Mouse (Mus musculus) erythroblast, embryonic 14.5 days (primary cell): ENCODE results near the gene Col23a1. TPM values are rescaled to one million over a fixed set of nuclear protein-coding genes. Genes with fewer than 3 reads are reported as not detected.

Source experiments
- H3K27me3 ChIP-seq: 2 replicates; pipeline ENCODE4 v1.6.1; 2012; ENCODE audit warnings: inconsistent platforms; ENCODE audit not compliant: control insufficient read depth
- H3K36me3 ChIP-seq: 2 replicates; pipeline ENCODE4 v1.6.1; 2012; ENCODE audit warnings: mild to moderate bottlenecking, inconsistent platforms; ENCODE audit not compliant: control insufficient read depth
- H3K4me1 ChIP-seq: 2 replicates; pipeline ENCODE4 v1.6.1; 2012; ENCODE audit warnings: inconsistent platforms; ENCODE audit not compliant: control insufficient read depth
- H3K4me3 ChIP-seq: replicated peaks from 2 replicates; pipeline ENCODE3; 2012; ENCODE audit warnings: moderate library complexity, mild to moderate bottlenecking, inconsistent platforms
- H3K9me3 ChIP-seq: 2 replicates; pipeline ENCODE4 v1.6.1; 2012; ENCODE audit warnings: low read length, inconsistent platforms, mixed read lengths; ENCODE audit not compliant: control insufficient read depth
- GATA1 ChIP-seq: IDR thresholded peaks from 2 replicates; pipeline ENCODE4 v1.6.1; 2012; ENCODE audit warnings: low read length, inconsistent platforms, mixed read lengths
- TAL1 ChIP-seq: IDR thresholded peaks from 3 replicates; pipeline ENCODE4 v1.6.1; 2012; ENCODE audit warnings: low read length, inconsistent platforms, mixed read lengths
- polyA plus RNA-seq: library from polyadenylated mRNA; stranded (reverse); fragments of >175 nt; gene quantifications from 2 replicates; pipeline ENCODE4 v1.2.3, GENCODE M21; 2012

The Col23a1 gene
- polyA plus RNA-seq, 1 experiment = not detected

DNA sequence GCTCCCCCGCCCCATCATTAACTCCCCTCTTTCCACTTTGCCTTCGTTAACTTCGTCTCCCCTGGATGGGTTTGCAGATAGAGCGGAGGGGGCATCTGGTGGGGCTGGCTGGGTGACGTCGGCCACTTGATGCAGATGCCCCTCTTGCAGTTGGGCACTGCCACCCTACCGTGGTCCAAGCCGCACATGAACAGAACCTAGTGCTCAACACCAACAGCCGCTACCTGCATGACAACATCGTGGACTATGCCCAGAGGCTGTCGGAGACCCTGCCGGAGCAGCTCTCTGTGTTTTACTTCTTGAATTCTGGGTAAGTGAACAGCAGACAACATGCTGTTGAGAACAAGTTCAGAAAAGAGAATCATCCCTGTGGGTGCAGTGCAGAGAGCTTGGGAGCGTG lies 296.7 kb downstream of the Col23a1 start:
- no peak for TF ChIP-seq GATA1
- no peak for TF ChIP-seq TAL1
- Histone ChIP-seq H3K9me3 (no peaks in the 10 kb centered on the region), H3K27me3 (no peaks in the 10 kb centered on the region), H3K4me3 (peak overlapping the region; percentile 3), H3K4me1 (peaks cover 49% of the 10 kb centered on the region), H3K36me3 (peaks cover 59% of the 10 kb centered on the region)

- H3K9me3 ChIP-seq = no peaks in the 10 kb centered on the region
- H3K4me3 ChIP-seq = no peak overlapping the region
- peaks cover 66% of the 10 kb centered on the region for H3K36me3 ChIP-seq
- no peaks in the 10 kb centered on the region for H3K27me3 ChIP-seq
- peaks cover 49% of the 10 kb centered on the region for H3K4me1 ChIP-seq
- no peak for TF ChIP-seq TAL1
- no peak for TF ChIP-seq GATA1
Observed at GRCm38 (mm10) chr11:51587059-51587458, 297.3 kb downstream of the Col23a1 start.

- TF ChIP-seq TAL1 (no peak), GATA1 (no peak)
- Histone ChIP-seq H3K36me3 (peaks cover 83% of the 10 kb centered on the region), H3K4me3 (no peak overlapping the region), H3K27me3 (no peaks in the 10 kb centered on the region), H3K9me3 (no peaks in the 10 kb centered on the region), H3K4me1 (peaks cover 37% of the 10 kb centered on the region)
Observed at GRCm38 (mm10) chr11:51588833-51589232, 299.1 kb downstream of the Col23a1 start.

DNA sequence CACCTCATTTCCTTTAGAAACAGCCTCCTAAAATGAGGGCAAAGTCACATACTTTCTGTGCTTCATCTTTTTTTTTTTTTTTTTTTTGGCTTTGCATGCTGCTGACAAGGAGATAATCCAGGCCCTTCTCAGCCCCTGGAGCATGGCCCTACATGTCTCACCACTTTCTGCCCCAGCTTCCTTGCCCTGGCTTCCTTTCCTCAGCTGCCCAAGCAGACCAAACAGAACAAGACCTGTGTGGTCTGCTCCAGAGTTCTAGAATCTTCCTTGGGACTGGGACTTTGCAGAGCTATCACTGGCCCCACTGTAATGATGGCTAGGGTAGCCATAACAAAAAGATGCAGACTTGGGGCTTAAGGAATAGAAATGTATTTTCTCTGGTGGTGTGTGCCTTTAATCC lies 300.3 kb downstream of the Col23a1 start:
- Histone ChIP-seq H3K4me1 (peaks cover 28% of the 10 kb centered on the region), H3K27me3 (no peaks in the 10 kb centered on the region), H3K36me3 (peaks cover 94% of the 10 kb centered on the region), H3K9me3 (no peaks in the 10 kb centered on the region), H3K4me3 (no peak overlapping the region)
- TF ChIP-seq GATA1 (no peak), TAL1 (no peak)

- H3K9me3 ChIP-seq = no peaks in the 10 kb centered on the region
- no peak overlapping the region for H3K4me3 ChIP-seq
- peaks cover 98% of the 10 kb centered on the region for H3K36me3 ChIP-seq
- H3K4me1 ChIP-seq = peaks cover 17% of the 10 kb centered on the region
- no peaks in the 10 kb centered on the region for H3K27me3 ChIP-seq
- no peak for TF ChIP-seq GATA1
- TF ChIP-seq TAL1 = no peak
Observed at GRCm38 (mm10) chr11:51591168-51591567, 301.4 kb downstream of the Col23a1 start.

- Histone ChIP-seq H3K36me3 (peaks cover 98% of the 10 kb centered on the region), H3K27me3 (no peaks in the 10 kb centered on the region), H3K9me3 (no peaks in the 10 kb centered on the region), H3K4me1 (peaks cover 10% of the 10 kb centered on the region), H3K4me3 (no peak overlapping the region)
- TF ChIP-seq TAL1 (no peak), GATA1 (no peak)
Observed at GRCm38 (mm10) chr11:51591915-51592314, 302.2 kb downstream of the Col23a1 start.

GRCm38 (mm10) chr11:51593368-51593767 lies 303.6 kb downstream of the Col23a1 start:
- H3K27me3 ChIP-seq = no peaks in the 10 kb centered on the region
- H3K36me3 ChIP-seq = peaks cover 98% of the 10 kb centered on the region
- H3K4me1 ChIP-seq = peaks cover 8% of the 10 kb centered on the region
- no peak overlapping the region for H3K4me3 ChIP-seq
- H3K9me3 ChIP-seq = no peaks in the 10 kb centered on the region
- TF ChIP-seq GATA1 (no peak), TAL1 (no peak)

GRCm38 (mm10) chr11:51593849-51594248 lies 304.1 kb downstream of the Col23a1 start:
- Histone ChIP-seq H3K4me1 (peaks cover 8% of the 10 kb centered on the region), H3K27me3 (no peaks in the 10 kb centered on the region), H3K36me3 (peaks cover 98% of the 10 kb centered on the region), H3K4me3 (no peak overlapping the region), H3K9me3 (no peaks in the 10 kb centered on the region)
- TF ChIP-seq TAL1 (no peak), GATA1 (no peak)

- TF ChIP-seq GATA1 = no peak
- no peak for TF ChIP-seq TAL1
- H3K36me3 ChIP-seq = peaks cover 98% of the 10 kb centered on the region
- H3K4me1 ChIP-seq = peaks cover 13% of the 10 kb centered on the region
- H3K4me3 ChIP-seq = no peak overlapping the region
- H3K9me3 ChIP-seq = no peaks in the 10 kb centered on the region
- H3K27me3 ChIP-seq = no peaks in the 10 kb centered on the region
Observed at GRCm38 (mm10) chr11:51594715-51595350, 305.1 kb downstream of the Col23a1 start.
